Mouse (Mus musculus) kidney, embryonic 14.5 days (tissue): ENCODE results near the gene Gm28035. TPM values are rescaled to one million over a fixed set of nuclear protein-coding genes. Genes with fewer than 3 reads are reported as not detected.

Experiments
- ATAC-seq: fragments of 200-750 bp; cut with Nextera tagmentation; 2 replicates; pipeline ENCODE4 v1.8.0; 2017; ENCODE audit warnings: moderate number of reproducible peaks, mild to moderate bottlenecking, moderate TSS enrichment, moderate library complexity; ENCODE audit not compliant: low FRiP score, low TSS enrichment
- H3K27ac ChIP-seq: fragments of 300-500 bp; sonication (generic); 2 replicates; pipeline ENCODE4 v1.5.1; 2014; ENCODE audit warnings: low read depth, mild to moderate bottlenecking, low read length, moderate library complexity, mixed read lengths
- H3K27me3 ChIP-seq: fragments of 300-500 bp; sonication (generic); 2 replicates; pipeline ENCODE4 v1.6.1; 2014; ENCODE audit warnings: mild to moderate bottlenecking, low read length; ENCODE audit not compliant: control insufficient read depth, insufficient read depth
- H3K36me3 ChIP-seq: fragments of 300-500 bp; sonication (generic); 2 replicates; pipeline ENCODE4 v1.6.1; 2014; ENCODE audit warnings: low read length, mixed read lengths; ENCODE audit not compliant: control insufficient read depth, insufficient read depth
- H3K4me1 ChIP-seq: fragments of 300-500 bp; sonication (generic); 2 replicates; pipeline ENCODE4 v1.6.1; 2014; ENCODE audit warnings: low read length, mixed read lengths; ENCODE audit not compliant: control insufficient read depth, insufficient read depth
- H3K4me2 ChIP-seq: fragments of 300-500 bp; sonication (generic); replicated peaks from 2 replicates; pipeline ENCODE4 v1.6.1; 2014; ENCODE audit warnings: low read depth, mild to moderate bottlenecking, low read length
- H3K4me3 ChIP-seq: fragments of 300-500 bp; sonication (generic); 2 replicates; pipeline ENCODE4 v1.5.1; 2014; ENCODE audit warnings: mild to moderate bottlenecking, low read length
- H3K9ac ChIP-seq: fragments of 300-500 bp; sonication (generic); 2 replicates; pipeline ENCODE4 v1.6.1; 2014; ENCODE audit warnings: low read depth, mild to moderate bottlenecking, low read length, moderate library complexity
- H3K9me3 ChIP-seq: fragments of 300-500 bp; sonication (generic); 2 replicates; pipeline ENCODE4 v1.6.1; 2016; ENCODE audit warnings: low read length; ENCODE audit not compliant: control insufficient read depth
- WGBS: fragments of 180-500 bp; shearing (Covaris S2); extraction: QIAGEN DNeasy Blood & Tissue Kit; methylation state at CpG from one replicate; pipeline ENCODE4 v1.1.7; 2014; 5-methylcytosine and 5-hydroxymethylcytosine counted together
- polyA plus RNA-seq: library from polyadenylated mRNA; unstranded; fragments of >200 nt; fragmentation: Nextera tagmentation; extraction: Ambion mirVana; gene quantifications from 2 replicates; pipeline ENCODE4 v1.2.1, GENCODE M21; 2014

Gm28035 gene
- polyA plus RNA-seq: 0.07 and 0.26 TPM in 2 replicates

GRCm38 (mm10) chr2:30240267-30240666 is at the start of gene Gm28035:
Gm28035 (plus strand) TSS chr2:30240567.
- H3K27ac ChIP-seq: peak within 1 kb of the TSS; percentile 37; the same call in 1 of the 2 replicates
- H3K36me3 ChIP-seq: peaks cover 46% of the 10 kb centered on the region
- peaks cover 29% of the 10 kb centered on the region for H3K4me1 ChIP-seq
- 82% methylated on average over 2 of the region's 2 CpGs for WGBS
- H3K9me3 ChIP-seq: no peaks in the 10 kb centered on the region
- no peaks in the 10 kb centered on the region for H3K27me3 ChIP-seq
- peak within 1 kb of the TSS; percentile 86 for H3K9ac ChIP-seq
- no peak within 1 kb of the TSS for H3K4me3 ChIP-seq
- no peak for ATAC-seq
- H3K4me2 ChIP-seq: 0 out of 2 replicates have a peak within 1 kb of the TSS, but pooled peaks have one; percentile 2

DNA sequence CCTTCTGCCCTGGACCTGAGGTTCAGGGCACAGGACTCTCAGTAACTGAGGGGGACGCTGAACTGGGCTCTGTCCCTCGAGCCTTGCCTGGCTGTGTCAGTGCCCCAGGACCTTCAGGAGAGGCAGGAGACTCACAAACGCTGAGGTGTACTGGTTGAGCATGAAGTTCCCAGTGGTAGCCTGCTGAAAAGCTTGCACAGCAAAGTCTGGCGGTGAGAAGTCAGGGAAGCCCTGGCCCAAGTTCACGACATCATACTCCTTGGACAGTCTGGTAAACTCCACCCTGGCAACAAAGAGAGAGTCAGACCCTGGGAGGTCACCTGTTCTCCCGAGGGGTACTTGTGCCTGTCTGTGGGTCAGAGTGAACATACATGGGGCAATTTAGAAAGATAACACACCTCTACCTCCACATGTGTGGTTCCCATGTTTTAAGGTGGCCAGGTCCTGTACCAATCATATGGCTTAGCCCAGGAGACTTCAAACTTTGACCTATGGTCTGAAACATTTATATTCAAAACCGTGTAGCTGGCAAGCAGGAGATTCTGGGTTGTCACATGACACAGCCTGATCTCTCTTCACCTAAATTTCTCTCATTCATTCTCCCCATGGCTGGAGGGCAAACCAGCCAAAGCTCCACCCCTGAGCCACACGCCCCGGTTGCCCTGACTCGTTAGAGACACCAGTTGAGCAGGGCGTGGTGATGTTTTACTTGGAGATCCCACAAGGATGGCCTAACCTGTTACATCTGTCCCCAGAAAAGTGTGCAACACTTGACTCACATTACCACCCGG is 48.4 kb upstream of the Gm28035 start:
- H3K4me2 ChIP-seq: no peak overlapping the region
- H3K27me3 ChIP-seq: no peaks in the 10 kb centered on the region
- no peak overlapping the region for H3K4me3 ChIP-seq
- ATAC-seq: no peak
- no peaks in the 10 kb centered on the region for H3K36me3 ChIP-seq
- WGBS: 91% methylated on average over 12 of the region's 12 CpGs
- H3K9ac ChIP-seq: no peak overlapping the region
- H3K9me3 ChIP-seq: no peaks in the 10 kb centered on the region
- no peaks in the 10 kb centered on the region for H3K4me1 ChIP-seq
- H3K27ac ChIP-seq: no peak overlapping the region

- Histone ChIP-seq H3K27ac (no peak overlapping the region), H3K9ac (no peak overlapping the region), H3K4me2 (no peak overlapping the region), H3K36me3 (no peaks in the 10 kb centered on the region), H3K4me1 (no peaks in the 10 kb centered on the region), H3K27me3 (no peaks in the 10 kb centered on the region), H3K9me3 (no peaks in the 10 kb centered on the region), H3K4me3 (no peak overlapping the region)
- ATAC-seq: no peak
- 92% methylated on average over 3 of the region's 3 CpGs for WGBS
These were observed 45.7 kb upstream of the Gm28035 start for GRCm38 (mm10) chr2:30194656-30195055.

GRCm38 (mm10) chr2:30198021-30198420 is 42.3 kb upstream of the Gm28035 start:
- no peak overlapping the region for H3K27ac ChIP-seq
- 0 out of 2 replicates have a peak, but pooled peaks cover 3% of the 10 kb centered on the region for H3K4me1 ChIP-seq
- H3K9me3 ChIP-seq: no peaks in the 10 kb centered on the region
- ATAC-seq: no peak
- H3K4me3 ChIP-seq: no peak overlapping the region
- H3K27me3 ChIP-seq: no peaks in the 10 kb centered on the region
- no peaks in the 10 kb centered on the region for H3K36me3 ChIP-seq
- H3K9ac ChIP-seq: no peak overlapping the region
- WGBS: 69% methylated on average over 4 of the region's 4 CpGs
- H3K4me2 ChIP-seq: no peak overlapping the region

- no peak for ATAC-seq
- Histone ChIP-seq H3K4me2 (no peak overlapping the region), H3K36me3 (no peaks in the 10 kb centered on the region), H3K9ac (no peak overlapping the region), H3K27ac (no peak overlapping the region), H3K4me1 (peaks cover 8% of the 10 kb centered on the region; the same call in 1 of the 2 replicates), H3K27me3 (no peaks in the 10 kb centered on the region), H3K9me3 (no peaks in the 10 kb centered on the region), H3K4me3 (no peak overlapping the region)
- WGBS: 38% methylated on average over 1 of the region's 1 CpGs
These were observed 40.4 kb upstream of the Gm28035 start for GRCm38 (mm10) chr2:30199984-30200383.

DNA sequence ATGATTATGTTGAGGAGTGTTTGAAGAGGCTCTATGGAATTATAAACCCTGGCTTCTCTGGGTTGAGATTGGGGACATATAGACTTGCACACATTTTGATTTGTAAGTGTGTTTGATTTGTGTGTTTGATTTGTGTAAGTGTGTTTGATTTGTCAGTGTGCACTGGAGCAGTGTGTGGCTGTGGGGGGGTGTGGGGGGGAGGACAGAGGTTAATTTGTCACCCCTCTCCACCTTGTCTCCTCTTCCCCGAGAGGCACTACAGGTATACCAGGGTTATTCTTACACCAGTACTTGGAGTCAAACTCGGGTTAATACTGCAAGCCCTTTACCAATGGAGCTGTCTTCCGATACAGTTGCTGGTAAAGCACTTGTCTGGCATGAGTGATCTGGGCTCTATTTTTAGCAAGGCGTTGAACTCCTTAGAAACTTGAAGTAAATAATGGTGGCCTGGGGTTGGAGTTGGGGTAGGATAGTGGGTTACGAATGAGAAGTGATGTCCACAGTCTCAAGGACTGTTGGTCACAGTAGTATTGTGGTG is 39.9 kb upstream of the Gm28035 start:
- H3K36me3 ChIP-seq: no peaks in the 10 kb centered on the region
- ATAC-seq: no peak
- WGBS: 54% methylated on average over 5 of the region's 5 CpGs

GRCm38 (mm10) chr2:30203439-30203838 is 36.9 kb upstream of the Gm28035 start:
- H3K9me3 ChIP-seq: no peaks in the 10 kb centered on the region
- H3K4me3 ChIP-seq: no peak overlapping the region
- no peak overlapping the region for H3K27ac ChIP-seq
- H3K4me2 ChIP-seq: no peak overlapping the region
- 77% methylated on average over 7 of the region's 7 CpGs for WGBS
- H3K4me1 ChIP-seq: peaks cover 16% of the 10 kb centered on the region; the same call in 1 of the 2 replicates
- H3K9ac ChIP-seq: no peak overlapping the region
- ATAC-seq: no peak
- H3K36me3 ChIP-seq: no peaks in the 10 kb centered on the region
- H3K27me3 ChIP-seq: no peaks in the 10 kb centered on the region

More for the DNA sequence above, 39.9 kb upstream of the Gm28035 start:
- Histone ChIP-seq H3K9ac (no peak overlapping the region), H3K4me1 (peaks cover 8% of the 10 kb centered on the region; the same call in 1 of the 2 replicates), H3K27ac (no peak overlapping the region), H3K4me3 (no peak overlapping the region), H3K9me3 (no peaks in the 10 kb centered on the region), H3K4me2 (no peak overlapping the region), H3K27me3 (no peaks in the 10 kb centered on the region)

GRCm38 (mm10) chr2:30205255-30205628 is 35.1 kb upstream of the Gm28035 start:
- WGBS: 1% methylated on average over 13 of the region's 13 CpGs
- no peaks in the 10 kb centered on the region for H3K9me3 ChIP-seq
- H3K27me3 ChIP-seq: no peaks in the 10 kb centered on the region
- peak overlapping the region; percentile 77 for H3K4me3 ChIP-seq
- peaks cover 16% of the 10 kb centered on the region; the same call in 1 of the 2 replicates for H3K4me1 ChIP-seq
- H3K36me3 ChIP-seq: no peaks in the 10 kb centered on the region
- peak overlapping the region; percentile 69 for H3K9ac ChIP-seq
- H3K27ac ChIP-seq: peak overlapping the region; percentile 62; the same call in 1 of the 2 replicates
- peak; percentile 45 for ATAC-seq
- peak overlapping the region; percentile 75 for H3K4me2 ChIP-seq
